Mouse (Mus musculus) liver, embryonic 16.5 days (tissue): Measurements from ENCODE around the gene Dapk1. TPM values are rescaled to one million over a fixed set of nuclear protein-coding genes. Genes with fewer than 3 reads are reported as not detected.
A peak's percentile ranks its signal among the peaks of the same experiment; 100 is the strongest.

Experiments used
- ATAC-seq: fragments of 200-750 bp; cut with Nextera tagmentation; 2 replicates; pipeline ENCODE4 v1.8.0; 2017; ENCODE audit warnings: low read depth, mild to moderate bottlenecking, moderate number of reproducible peaks, moderate library complexity
- H3K27ac ChIP-seq: fragments of 300-500 bp; sonication (generic); 2 replicates; pipeline ENCODE4 v1.5.1; 2014; ENCODE audit warnings: mild to moderate bottlenecking, low read length
- H3K27me3 ChIP-seq: fragments of 300-500 bp; sonication (generic); 2 replicates; pipeline ENCODE4 v1.6.1; 2014; ENCODE audit warnings: low read depth, low read length, mixed read lengths; ENCODE audit not compliant: control insufficient read depth, insufficient read depth
- H3K36me3 ChIP-seq: fragments of 300-500 bp; sonication (generic); 2 replicates; pipeline ENCODE4 v1.6.1; 2014; ENCODE audit warnings: mild to moderate bottlenecking; ENCODE audit not compliant: control insufficient read depth, insufficient read depth
- H3K4me1 ChIP-seq: fragments of 300-500 bp; sonication (generic); 2 replicates; pipeline ENCODE4 v1.6.1; 2014; ENCODE audit warnings: low read depth, low read length, mixed read lengths; ENCODE audit not compliant: control insufficient read depth
- H3K4me2 ChIP-seq: fragments of 300-500 bp; sonication (generic); 2 replicates; pipeline ENCODE4 v1.6.1; 2014; ENCODE audit warnings: low read depth, low read length, mixed read lengths
- H3K4me3 ChIP-seq: fragments of 300-500 bp; sonication (generic); 2 replicates; pipeline ENCODE4 v1.5.1; 2014; ENCODE audit warnings: low read depth, mild to moderate bottlenecking, low read length
- H3K9ac ChIP-seq: fragments of 300-500 bp; sonication (generic); 2 replicates; pipeline ENCODE4 v1.6.1; 2014; ENCODE audit warnings: low read depth, low read length
- H3K9me3 ChIP-seq: fragments of 300-500 bp; sonication (generic); replicated peaks from 2 replicates; pipeline ENCODE4 v1.6.1; 2016; ENCODE audit warnings: low read length; ENCODE audit not compliant: control insufficient read depth
- WGBS: fragments of 180-500 bp; shearing (Covaris S2); extraction: QIAGEN DNeasy Blood & Tissue Kit; methylation state at CpG from one replicate; pipeline ENCODE4 v1.1.7; 2014; ENCODE audit not compliant: insufficient replicate concordance; 5-methylcytosine and 5-hydroxymethylcytosine counted together
- polyA plus RNA-seq: library from polyadenylated mRNA; unstranded; fragments of >200 nt; fragmentation: Nextera tagmentation; extraction: Ambion mirVana; gene quantifications from 2 replicates; pipeline ENCODE4 v1.2.1, GENCODE M21; 2015

The Dapk1 gene
- polyA plus RNA-seq: 8.1 and 8.9 TPM in 2 replicates

DNA sequence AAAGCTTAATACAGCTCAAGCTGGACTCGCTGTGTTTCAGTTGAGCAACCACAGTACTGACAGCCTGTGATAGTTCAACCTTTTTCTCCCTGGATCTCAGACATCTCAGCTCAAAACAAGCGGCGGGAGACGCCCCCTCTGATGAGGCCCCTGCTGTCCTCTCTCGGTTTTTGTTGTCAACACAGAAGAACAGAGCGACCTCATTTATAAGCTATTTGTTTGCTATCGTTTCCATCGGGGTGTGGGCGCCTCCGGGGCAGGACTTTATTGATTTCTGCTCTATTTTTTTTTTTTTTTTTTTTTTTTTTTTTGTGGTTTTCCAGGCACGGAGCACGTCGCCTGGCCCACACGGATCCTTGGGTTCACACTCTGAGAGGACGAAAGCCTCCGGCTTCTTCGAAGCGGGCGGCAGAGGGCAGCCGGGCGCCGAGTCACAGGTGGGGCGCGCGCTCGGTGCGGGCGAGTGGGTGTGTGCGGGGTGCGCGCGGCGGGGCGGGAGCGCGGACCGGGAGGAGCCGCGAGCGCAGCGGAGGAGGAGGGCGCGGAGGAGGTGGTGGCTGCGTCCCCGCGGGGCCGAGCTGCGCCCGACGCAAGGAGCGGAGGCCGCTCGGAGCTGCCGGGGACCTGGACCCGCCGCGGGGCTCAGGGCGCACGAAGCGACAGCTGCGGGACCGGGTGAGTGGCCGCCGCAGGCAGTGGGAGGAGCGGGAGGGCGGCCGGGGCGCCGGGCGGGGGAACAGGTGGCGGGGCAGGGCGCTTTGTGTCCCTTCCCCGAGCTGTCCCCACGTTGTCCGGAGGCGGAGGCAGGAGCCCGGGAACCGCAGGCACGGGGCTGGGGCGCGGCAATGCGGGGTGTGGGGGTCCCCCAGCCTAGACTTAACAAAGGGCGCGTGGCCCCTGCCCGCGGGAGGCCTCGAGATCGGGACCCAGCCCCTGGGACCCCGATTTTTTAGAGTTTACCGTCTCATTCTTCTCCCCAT, at the start of gene Dapk1:
Gene Dapk1, plus strand, starts transcription at position 512 of the 980 bp plus-strand sequence.
- Histone ChIP-seq H3K4me1 (no peaks in the 10 kb centered on the region; the same call in none of the 2 replicates), H3K36me3 (no peaks in the 10 kb centered on the region), H3K27me3 (no peaks in the 10 kb centered on the region), H3K27ac (peak within 1 kb of the TSS; percentile 74), H3K9ac (peak within 1 kb of the TSS; percentile 72), H3K9me3 (no peaks in the 10 kb centered on the region), H3K4me2 (peak within 1 kb of the TSS; percentile 82), H3K4me3 (peak within 1 kb of the TSS; percentile 71)
- WGBS: under 1% methylated on average over 67 of the region's 90 CpGs
- ATAC-seq: peak; percentile 89

DNA sequence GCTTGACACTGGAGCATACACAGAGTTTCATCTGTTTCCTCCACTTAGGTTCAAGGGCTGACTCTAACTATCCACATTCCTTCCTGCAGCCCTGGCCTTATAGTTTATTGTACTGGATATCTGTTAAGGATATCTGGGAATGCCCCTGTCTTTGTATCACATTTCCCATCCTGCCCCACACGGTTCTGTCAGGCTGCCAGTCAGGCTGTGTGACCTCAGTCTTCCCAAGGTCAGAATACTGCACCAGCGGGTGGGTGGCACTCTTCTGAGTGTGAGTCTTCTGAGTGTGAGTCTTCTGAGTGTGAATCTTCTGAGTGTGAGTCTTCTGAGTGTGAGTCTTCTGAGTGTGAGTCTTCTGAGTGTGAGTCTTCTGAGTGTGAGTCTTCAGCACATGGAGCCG, 48.4 kb upstream of the Dapk1 start:
- Histone ChIP-seq H3K36me3 (no peaks in the 10 kb centered on the region), H3K4me1 (no peaks in the 10 kb centered on the region)

DNA sequence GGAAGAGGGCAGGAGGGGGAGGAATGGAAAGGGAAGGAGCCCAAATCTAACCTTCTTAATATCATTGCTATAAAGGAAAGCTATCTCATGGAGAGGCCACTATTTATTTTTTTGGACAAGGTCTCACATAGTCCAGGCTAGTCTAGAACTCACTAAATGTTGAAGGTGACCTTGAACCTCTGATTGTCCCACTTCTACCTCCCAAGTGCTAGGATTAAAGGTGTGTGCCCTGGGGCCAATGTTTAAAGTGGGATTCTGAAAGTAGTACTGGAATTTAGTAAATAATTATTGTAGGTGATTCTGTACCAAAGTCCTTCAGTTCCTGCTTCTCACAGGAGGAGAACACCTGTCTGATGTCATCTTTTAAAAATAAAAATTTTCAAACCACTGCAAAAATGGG, 45.3 kb upstream of the Dapk1 start:
- no peaks in the 10 kb centered on the region for H3K4me1 ChIP-seq
- H3K27me3 ChIP-seq: no peaks in the 10 kb centered on the region
- H3K9me3 ChIP-seq: no peaks in the 10 kb centered on the region
- H3K4me2 ChIP-seq: no peak overlapping the region
- no peak overlapping the region for H3K9ac ChIP-seq
- no peak overlapping the region for H3K27ac ChIP-seq
- no peaks in the 10 kb centered on the region for H3K36me3 ChIP-seq
- no peak for ATAC-seq
- no peak overlapping the region for H3K4me3 ChIP-seq

More for the DNA sequence above, 48.4 kb upstream of the Dapk1 start:
- no peaks in the 10 kb centered on the region for H3K27me3 ChIP-seq
- H3K9ac ChIP-seq: no peak overlapping the region
- no peaks in the 10 kb centered on the region for H3K9me3 ChIP-seq
- WGBS: 60% methylated on average over 3 of the region's 3 CpGs
- H3K4me2 ChIP-seq: no peak overlapping the region
- H3K27ac ChIP-seq: no peak overlapping the region
- no peak for ATAC-seq
- H3K4me3 ChIP-seq: no peak overlapping the region

DNA sequence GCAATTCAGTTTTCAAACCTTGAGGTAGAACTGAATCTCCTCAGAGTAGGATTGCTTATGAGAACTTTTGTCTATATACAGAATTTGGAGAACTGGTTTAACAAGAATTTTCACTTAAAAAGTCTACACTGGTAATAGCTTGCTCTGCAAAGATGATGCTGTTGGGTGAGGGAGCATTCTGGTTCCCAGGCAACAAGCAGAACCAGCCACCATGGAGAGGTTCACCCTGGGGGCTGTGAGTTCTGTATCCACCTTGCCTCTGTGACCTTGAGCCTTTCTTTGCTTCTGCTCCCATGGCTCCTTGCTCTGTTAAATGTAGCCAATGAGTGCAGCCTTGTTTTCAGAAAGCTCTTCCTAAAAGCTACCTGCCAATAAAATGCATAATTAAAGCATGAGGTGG, 44.8 kb upstream of the Dapk1 start:
- no peak overlapping the region for H3K4me2 ChIP-seq
- ATAC-seq: no peak
- no peaks in the 10 kb centered on the region for H3K9me3 ChIP-seq
- H3K4me3 ChIP-seq: no peak overlapping the region
- no peaks in the 10 kb centered on the region for H3K27me3 ChIP-seq
- H3K36me3 ChIP-seq: no peaks in the 10 kb centered on the region
- H3K4me1 ChIP-seq: no peaks in the 10 kb centered on the region
- no peak overlapping the region for H3K9ac ChIP-seq
- no peak overlapping the region for H3K27ac ChIP-seq

DNA sequence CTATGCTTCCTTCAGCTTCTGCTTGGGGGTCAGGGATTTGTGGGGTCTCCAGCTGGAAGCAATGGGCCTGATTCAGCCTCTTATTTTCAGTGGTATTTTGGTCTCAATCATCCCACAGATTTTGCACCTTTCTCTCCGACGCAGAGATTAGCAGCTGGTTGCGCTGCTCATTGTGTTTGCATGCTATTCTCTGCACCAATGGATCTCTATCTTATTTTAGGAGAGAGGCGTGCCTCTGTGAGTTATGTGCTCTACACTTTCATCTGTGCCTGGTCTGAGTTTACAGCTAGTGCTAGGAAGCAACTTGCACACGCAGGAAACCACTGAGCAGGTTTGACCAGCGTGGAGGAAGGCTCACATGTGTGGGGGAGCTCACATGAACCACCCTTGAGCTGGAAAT, 37.4 kb upstream of the Dapk1 start:
- no peaks in the 10 kb centered on the region for H3K27me3 ChIP-seq
- H3K36me3 ChIP-seq: no peaks in the 10 kb centered on the region
- H3K9me3 ChIP-seq: no peaks in the 10 kb centered on the region
- H3K4me1 ChIP-seq: no peaks in the 10 kb centered on the region
- H3K27ac ChIP-seq: no peak overlapping the region
- H3K4me3 ChIP-seq: no peak overlapping the region
- H3K4me2 ChIP-seq: no peak overlapping the region
- WGBS: 37% methylated on average over 6 of the region's 6 CpGs
- no peak overlapping the region for H3K9ac ChIP-seq
- ATAC-seq: no peak

DNA sequence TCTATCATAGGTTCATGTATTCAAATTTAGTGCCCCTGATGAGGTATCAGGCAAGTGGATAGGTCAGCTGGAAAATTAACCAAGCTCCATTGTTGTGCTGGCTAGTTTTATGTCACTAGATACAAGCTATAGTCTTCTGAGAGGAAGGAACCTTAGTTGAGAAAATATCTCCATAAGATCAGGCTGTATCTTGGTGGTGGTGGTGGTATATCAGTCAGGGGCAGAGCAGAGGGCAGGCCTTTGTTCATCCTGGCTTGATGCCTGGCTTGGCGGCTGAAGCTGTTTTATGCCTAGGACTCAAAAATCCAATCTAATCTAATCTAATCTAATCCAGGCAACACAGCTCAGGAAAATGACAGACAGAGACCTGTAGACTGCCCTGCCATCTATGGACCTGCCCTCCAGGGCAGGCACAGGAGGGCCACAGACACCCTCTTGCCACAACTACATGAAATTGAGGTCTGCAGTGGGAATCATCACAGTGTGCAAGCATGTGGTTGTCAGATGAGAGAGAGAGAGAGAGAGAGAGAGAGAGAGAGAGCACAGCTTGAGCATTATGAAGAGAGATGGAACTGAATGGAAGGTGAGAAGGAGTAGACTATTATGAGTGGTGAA, 32.7 kb upstream of the Dapk1 start:
- H3K4me3 ChIP-seq: no peak overlapping the region
- WGBS: 50% methylated on average over 1 of the region's 1 CpGs
- no peak overlapping the region for H3K4me2 ChIP-seq
- no peaks in the 10 kb centered on the region; the same call in 1 of the 2 replicates for H3K9me3 ChIP-seq
- no peaks in the 10 kb centered on the region for H3K36me3 ChIP-seq
- H3K4me1 ChIP-seq: no peaks in the 10 kb centered on the region
- no peak overlapping the region for H3K27ac ChIP-seq
- no peak for ATAC-seq
- no peaks in the 10 kb centered on the region for H3K27me3 ChIP-seq
- no peak overlapping the region for H3K9ac ChIP-seq

DNA sequence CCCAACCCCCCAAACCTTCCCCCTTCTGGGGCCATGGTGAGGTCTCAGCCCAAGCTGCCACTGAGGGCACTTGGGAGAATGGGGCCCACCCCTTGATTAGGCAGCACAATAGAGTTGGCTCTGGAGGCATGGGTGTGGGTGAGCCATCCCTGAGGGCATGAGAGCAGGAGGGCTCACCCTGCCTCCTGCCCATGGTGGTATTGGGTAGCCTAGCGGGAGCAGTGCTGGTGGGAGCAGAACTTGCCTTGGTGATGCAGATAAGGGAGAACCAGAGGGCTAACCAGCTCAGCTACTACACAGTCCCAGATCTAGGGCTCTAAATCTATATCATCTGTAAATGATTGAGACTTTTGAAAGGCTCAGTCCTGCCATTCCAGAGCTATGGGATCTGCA, 32.2 kb upstream of the Dapk1 start:
- no peaks in the 10 kb centered on the region for H3K36me3 ChIP-seq
- no peaks in the 10 kb centered on the region for H3K27me3 ChIP-seq
- no peak for ATAC-seq
- H3K4me3 ChIP-seq: no peak overlapping the region
- no peak overlapping the region for H3K9ac ChIP-seq
- H3K27ac ChIP-seq: no peak overlapping the region
- WGBS: 67% methylated on average over 1 of the region's 1 CpGs
- H3K4me2 ChIP-seq: no peak overlapping the region
- no peaks in the 10 kb centered on the region for H3K4me1 ChIP-seq
- H3K9me3 ChIP-seq: no peaks in the 10 kb centered on the region; the same call in 1 of the 2 replicates

DNA sequence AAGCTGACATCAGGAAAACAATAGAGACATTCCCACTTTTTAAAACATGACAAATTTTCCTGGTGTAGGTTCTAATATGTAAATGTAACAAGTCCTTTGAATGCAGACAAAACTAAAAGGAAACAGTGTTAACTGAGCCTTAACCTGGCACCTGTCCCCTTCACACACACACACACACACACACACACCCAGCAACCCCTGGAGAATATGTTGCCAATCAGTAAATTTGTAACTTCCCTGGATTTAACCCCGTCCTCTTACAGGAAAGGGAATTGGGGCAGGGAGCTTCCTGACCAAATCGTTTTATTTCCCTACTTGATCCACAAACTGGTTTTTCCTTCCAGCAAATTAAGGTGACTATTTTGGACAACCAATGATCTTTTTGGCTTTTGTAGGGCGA, 28.2 kb upstream of the Dapk1 start:
- H3K36me3 ChIP-seq: no peaks in the 10 kb centered on the region
- no peak overlapping the region for H3K9ac ChIP-seq
- H3K4me3 ChIP-seq: no peak overlapping the region
- no peaks in the 10 kb centered on the region for H3K4me1 ChIP-seq
- ATAC-seq: no peak
- H3K9me3 ChIP-seq: no peaks in the 10 kb centered on the region; the same call in 1 of the 2 replicates
- H3K27me3 ChIP-seq: no peaks in the 10 kb centered on the region
- no peak overlapping the region for H3K27ac ChIP-seq
- 30% methylated on average over 3 of the region's 3 CpGs for WGBS
- no peak overlapping the region for H3K4me2 ChIP-seq

DNA sequence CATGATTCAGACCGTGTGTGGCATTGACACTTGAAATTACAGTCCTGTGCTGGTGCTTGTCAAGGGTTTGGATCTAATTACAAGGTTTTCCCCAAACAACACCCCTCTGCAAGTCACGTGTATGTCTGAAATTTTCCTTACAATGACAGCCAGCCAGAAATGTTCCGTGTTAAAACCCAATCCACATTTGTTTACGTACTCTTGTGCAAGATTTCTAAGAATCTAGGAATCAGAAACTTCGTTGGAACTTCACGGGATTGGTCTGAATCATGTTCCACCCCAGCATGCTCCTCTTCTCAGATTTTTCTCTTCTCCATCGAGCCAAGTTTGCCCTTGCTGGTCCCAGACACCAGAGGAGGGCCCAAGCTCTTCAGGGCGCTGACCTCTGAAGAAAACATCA, 27.8 kb upstream of the Dapk1 start:
- H3K9me3 ChIP-seq: no peaks in the 10 kb centered on the region; the same call in 1 of the 2 replicates
- no peak overlapping the region for H3K9ac ChIP-seq
- 53% methylated on average over 8 of the region's 8 CpGs for WGBS
- H3K4me1 ChIP-seq: no peaks in the 10 kb centered on the region
- H3K4me2 ChIP-seq: no peak overlapping the region
- peak; percentile 7; the same call in 1 of the 2 replicates for ATAC-seq
- H3K27me3 ChIP-seq: no peaks in the 10 kb centered on the region
- no peaks in the 10 kb centered on the region for H3K36me3 ChIP-seq
- H3K4me3 ChIP-seq: no peak overlapping the region
- H3K27ac ChIP-seq: no peak overlapping the region
